Mouse (Mus musculus): ENCODE results near the gene Pim1.

DNA sequence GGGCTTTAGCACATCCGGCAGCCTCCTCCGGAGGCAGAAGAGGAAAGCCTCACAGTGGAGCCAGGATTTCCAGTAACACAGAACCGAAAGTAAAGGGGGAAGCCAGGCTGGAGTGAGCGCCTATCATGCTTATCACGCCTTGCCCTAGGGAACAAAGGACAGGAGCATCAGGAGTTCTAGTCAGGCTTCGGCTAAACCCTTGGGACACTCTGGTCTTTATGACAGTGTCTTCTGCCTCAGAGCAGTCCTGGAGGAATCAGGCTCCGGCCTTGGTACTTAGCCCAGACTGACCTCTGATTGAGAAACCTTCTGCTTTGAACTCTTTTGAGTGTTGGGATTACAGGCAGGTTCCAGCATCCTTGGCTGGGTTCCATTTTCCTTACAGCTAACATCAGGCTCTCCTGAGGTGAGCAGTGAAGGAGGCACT is 48.4 kb upstream of the Pim1 start:
- TF ChIP-seq CTCF (conservative IDR thresholded peaks at IDR 0.05; ENCODE audit: low read length), result no peak
- TF ChIP-seq NANOG (IDR thresholded peaks at IDR 0.05; ENCODE audit: borderline replicate concordance, low read length), result no peak

All from E14TG2a.4 (cell line).